Mouse (Mus musculus) heart, embryonic 13.5 days (tissue): Measurements from ENCODE around the gene Kbtbd8. TPM values are rescaled to one million over a fixed set of nuclear protein-coding genes. Genes with fewer than 3 reads are reported as not detected.

Experiments used
- ATAC-seq: fragments of 200-750 bp; cut with Nextera tagmentation; 2 replicates; pipeline ENCODE4 v1.8.0; 2017; ENCODE audit warnings: moderate TSS enrichment; ENCODE audit not compliant: insufficient number of reproducible peaks, low FRiP score, low TSS enrichment; ENCODE audit errors: extremely low read depth
- H3K27ac ChIP-seq: fragments of 300-500 bp; sonication (generic); replicated peaks from 2 replicates; pipeline ENCODE4 v1.5.1; 2015; ENCODE audit warnings: moderate library complexity, mild to moderate bottlenecking, inconsistent platforms
- H3K27me3 ChIP-seq: fragments of 300-500 bp; sonication (generic); replicated peaks from 2 replicates; pipeline ENCODE4 v1.6.1; 2015; ENCODE audit warnings: mild to moderate bottlenecking, inconsistent platforms
- H3K36me3 ChIP-seq: fragments of 300-500 bp; sonication (generic); 2 replicates; pipeline ENCODE4 v1.6.1; 2015; ENCODE audit warnings: mild to moderate bottlenecking, inconsistent platforms
- H3K4me1 ChIP-seq: fragments of 300-500 bp; sonication (generic); 2 replicates; pipeline ENCODE4 v1.6.1; 2015; ENCODE audit warnings: inconsistent platforms
- H3K4me2 ChIP-seq: fragments of 300-500 bp; sonication (generic); 2 replicates; pipeline ENCODE4 v1.6.1; 2015; ENCODE audit warnings: inconsistent platforms, mild to moderate bottlenecking, moderate library complexity
- H3K4me3 ChIP-seq: fragments of 300-500 bp; sonication (generic); 2 replicates; pipeline ENCODE4 v1.5.1; 2015; ENCODE audit warnings: moderate library complexity, mild to moderate bottlenecking, inconsistent platforms
- H3K9ac ChIP-seq: fragments of 300-500 bp; sonication (generic); 2 replicates; pipeline ENCODE4 v1.6.1; 2015; ENCODE audit warnings: inconsistent platforms, mild to moderate bottlenecking, moderate library complexity
- H3K9me3 ChIP-seq: fragments of 300-500 bp; sonication (generic); 2 replicates; pipeline ENCODE4 v1.6.1; 2016; ENCODE audit warnings: inconsistent platforms
- WGBS: fragments of 180-500 bp; shearing (Covaris S2); methylation state at CpG from one replicate; pipeline ENCODE4 v1.1.7; 2015; ENCODE audit warnings: mixed read lengths; 5-methylcytosine and 5-hydroxymethylcytosine counted together
- polyA plus RNA-seq: library from polyadenylated mRNA; unstranded; fragments of >200 nt; fragmentation: Nextera tagmentation; extraction: Ambion mirVana; gene quantifications from 2 replicates; pipeline ENCODE4 v1.2.1, GENCODE M21; 2015

Kbtbd8 gene
- polyA plus RNA-seq, 1 experiment from 2014 or later: 1.2 TPM

DNA sequence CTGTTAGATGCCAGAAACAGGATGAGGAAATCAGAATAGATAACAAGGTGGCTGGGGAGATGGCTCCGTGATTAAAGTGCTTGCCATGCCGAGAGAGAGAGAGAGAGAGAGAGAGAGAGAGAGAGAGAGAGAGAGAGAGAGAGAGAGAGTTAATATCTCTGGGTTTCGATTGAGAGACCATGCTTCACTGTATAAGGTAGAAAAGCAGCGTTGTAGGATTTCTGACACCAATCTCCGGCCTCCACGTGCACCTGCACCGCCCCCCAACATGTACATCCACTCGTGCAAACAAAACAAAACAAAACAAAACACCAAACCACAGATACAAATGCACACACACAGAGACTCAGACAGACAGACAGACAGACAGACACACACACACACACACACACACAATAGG is 527 bp upstream of the Kbtbd8 start:
- H3K9ac ChIP-seq: peak overlapping the region; percentile 33
- WGBS: 55% methylated on average over 8 of the region's 8 CpGs
- no peak overlapping the region for H3K4me3 ChIP-seq
- H3K4me2 ChIP-seq: peak overlapping the region; percentile 79
- no peak for ATAC-seq
- no peaks in the 10 kb centered on the region; the same call in 1 of the 2 replicates for H3K36me3 ChIP-seq
- H3K27ac ChIP-seq: no peak overlapping the region
- H3K4me1 ChIP-seq: peaks cover 13% of the 10 kb centered on the region
- H3K27me3 ChIP-seq: peaks cover 7% of the 10 kb centered on the region
- H3K9me3 ChIP-seq: no peaks in the 10 kb centered on the region

- peaks cover 7% of the 10 kb centered on the region for H3K27me3 ChIP-seq
- H3K4me2 ChIP-seq: peak overlapping the region; percentile 79
- peak overlapping the region; percentile 81 for H3K9ac ChIP-seq
- H3K9me3 ChIP-seq: no peaks in the 10 kb centered on the region
- under 1% methylated on average over 100 of the region's 103 CpGs for WGBS
- peak overlapping the region; percentile 78 for H3K4me3 ChIP-seq
- peaks cover 12% of the 10 kb centered on the region for H3K36me3 ChIP-seq
- H3K4me1 ChIP-seq: peaks cover 13% of the 10 kb centered on the region
- peak; percentile 98 for ATAC-seq
- H3K27ac ChIP-seq: peak overlapping the region; percentile 41; the same call in 1 of the 2 replicates
Observed at GRCm38 (mm10) chr6:95117614-95118541, 838 bp downstream of the Kbtbd8 start.

DNA sequence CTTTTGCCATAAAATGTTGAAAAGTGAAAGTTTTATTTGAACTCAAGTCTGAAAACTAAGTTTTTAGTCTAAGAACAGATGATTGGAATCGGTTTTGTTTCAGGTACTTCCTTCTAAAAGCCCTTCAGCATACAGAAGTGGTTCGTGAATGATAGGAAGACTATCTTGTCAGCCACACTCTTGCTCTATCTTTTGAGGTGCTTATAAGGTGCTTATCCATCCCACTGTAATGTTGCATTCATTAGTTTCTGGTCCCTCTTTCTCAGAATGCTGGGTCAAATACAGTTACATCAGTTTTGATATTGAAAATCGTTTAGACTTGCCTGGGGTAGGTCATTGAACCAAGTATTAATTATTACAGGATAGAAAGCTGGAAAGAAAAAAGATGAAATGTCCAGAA is 2.3 kb downstream of the Kbtbd8 start:
- H3K4me2 ChIP-seq: no peak overlapping the region
- 80% methylated on average over 3 of the region's 3 CpGs for WGBS
- H3K27me3 ChIP-seq: peaks cover 7% of the 10 kb centered on the region
- H3K4me3 ChIP-seq: no peak overlapping the region
- H3K9ac ChIP-seq: no peak overlapping the region
- peaks cover 13% of the 10 kb centered on the region for H3K4me1 ChIP-seq
- no peak overlapping the region for H3K27ac ChIP-seq
- peaks cover 12% of the 10 kb centered on the region for H3K36me3 ChIP-seq
- H3K9me3 ChIP-seq: no peaks in the 10 kb centered on the region
- no peak for ATAC-seq

GRCm38 (mm10) chr6:95149931-95150534 is 33.0 kb downstream of the Kbtbd8 start:
- WGBS: 39% methylated on average over 6 of the region's 6 CpGs
- no peak for ATAC-seq
- Histone ChIP-seq H3K4me2 (no peak overlapping the region), H3K27ac (no peak overlapping the region), H3K4me1 (no peaks in the 10 kb centered on the region), H3K9me3 (no peaks in the 10 kb centered on the region), H3K9ac (no peak overlapping the region), H3K4me3 (no peak overlapping the region), H3K27me3 (no peaks in the 10 kb centered on the region), H3K36me3 (no peaks in the 10 kb centered on the region)

GRCm38 (mm10) chr6:95150885-95151284 is 33.8 kb downstream of the Kbtbd8 start:
- WGBS: 87% methylated on average over 4 of the region's 4 CpGs
- no peak overlapping the region for H3K27ac ChIP-seq
- no peaks in the 10 kb centered on the region for H3K4me1 ChIP-seq
- H3K4me3 ChIP-seq: no peak overlapping the region
- no peaks in the 10 kb centered on the region for H3K9me3 ChIP-seq
- no peaks in the 10 kb centered on the region for H3K27me3 ChIP-seq
- no peak overlapping the region for H3K9ac ChIP-seq
- no peaks in the 10 kb centered on the region for H3K36me3 ChIP-seq
- H3K4me2 ChIP-seq: no peak overlapping the region
- ATAC-seq: no peak

- WGBS: 59% methylated on average over 2 of the region's 2 CpGs
- Histone ChIP-seq H3K27me3 (no peaks in the 10 kb centered on the region), H3K9me3 (no peaks in the 10 kb centered on the region), H3K9ac (no peak overlapping the region), H3K36me3 (no peaks in the 10 kb centered on the region), H3K4me1 (no peaks in the 10 kb centered on the region), H3K4me3 (no peak overlapping the region), H3K4me2 (no peak overlapping the region), H3K27ac (no peak overlapping the region)
- ATAC-seq: no peak
Observed at GRCm38 (mm10) chr6:95151563-95151962, 34.5 kb downstream of the Kbtbd8 start.

DNA sequence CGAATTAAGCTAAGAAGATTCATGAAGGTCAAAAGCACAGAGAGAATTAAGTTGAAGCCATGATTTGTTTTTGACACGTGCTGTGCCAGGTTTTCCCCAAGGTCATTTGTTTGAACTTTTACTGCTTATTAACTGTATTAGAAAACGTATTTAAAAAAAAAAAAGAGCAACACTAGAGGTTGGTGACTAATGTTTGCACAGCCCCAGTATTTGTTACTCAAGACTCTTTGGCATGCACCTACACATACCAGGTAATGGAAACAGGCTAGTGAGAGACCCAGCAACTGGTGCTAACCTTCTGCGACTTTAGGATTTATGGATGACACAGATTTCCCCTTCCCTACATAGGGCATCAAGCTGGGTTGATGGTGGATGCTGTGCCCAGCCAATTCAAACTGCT is 46.9 kb downstream of the Kbtbd8 start:
- WGBS: 54% methylated on average over 4 of the region's 4 CpGs
- Histone ChIP-seq H3K4me1 (peaks cover 17% of the 10 kb centered on the region), H3K36me3 (no peaks in the 10 kb centered on the region), H3K27ac (no peak overlapping the region), H3K4me2 (no peak overlapping the region), H3K4me3 (no peak overlapping the region), H3K9ac (no peak overlapping the region), H3K27me3 (no peaks in the 10 kb centered on the region), H3K9me3 (no peaks in the 10 kb centered on the region)
- no peak for ATAC-seq

GRCm38 (mm10) chr6:95165630-95166029 is 48.6 kb downstream of the Kbtbd8 start:
- peaks cover 20% of the 10 kb centered on the region for H3K4me1 ChIP-seq
- ATAC-seq: no peak
- H3K27ac ChIP-seq: no peak overlapping the region
- H3K9me3 ChIP-seq: no peaks in the 10 kb centered on the region
- no peak overlapping the region for H3K4me3 ChIP-seq
- no peak overlapping the region for H3K9ac ChIP-seq
- H3K36me3 ChIP-seq: no peaks in the 10 kb centered on the region
- H3K4me2 ChIP-seq: no peak overlapping the region
- no peaks in the 10 kb centered on the region for H3K27me3 ChIP-seq

DNA sequence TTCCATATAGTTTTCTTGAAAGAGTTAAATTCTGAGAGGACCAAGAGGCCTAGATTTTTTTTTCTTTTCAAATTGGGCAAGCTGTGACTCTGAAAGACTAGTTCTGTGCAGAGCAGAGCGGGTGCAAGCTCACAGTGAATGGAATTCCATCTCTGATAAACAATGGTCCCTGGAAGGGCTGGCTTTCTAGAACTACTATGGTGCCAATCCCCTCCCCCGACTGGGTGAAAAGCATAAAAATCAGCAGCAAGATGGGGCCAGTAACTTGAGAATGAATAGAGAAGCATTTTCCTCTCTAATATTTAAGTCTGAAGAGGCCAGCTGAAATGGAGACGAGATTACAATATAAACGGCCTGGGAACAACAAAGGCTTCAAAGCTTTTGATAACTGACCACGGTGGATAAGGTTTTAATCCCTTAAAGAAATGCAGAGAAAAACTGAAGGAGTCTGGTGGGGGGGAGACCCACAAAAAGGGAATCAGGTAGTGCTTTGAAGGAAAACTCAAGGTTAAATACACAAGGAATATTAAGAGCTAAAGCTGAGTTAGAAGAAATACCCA is 50.7 kb downstream of the Kbtbd8 start:
- no peak overlapping the region for H3K4me3 ChIP-seq
- no peaks in the 10 kb centered on the region for H3K36me3 ChIP-seq
- no peaks in the 10 kb centered on the region for H3K27me3 ChIP-seq
- H3K9ac ChIP-seq: no peak overlapping the region
- H3K27ac ChIP-seq: no peak overlapping the region
- H3K4me2 ChIP-seq: no peak overlapping the region
- peaks cover 20% of the 10 kb centered on the region for H3K4me1 ChIP-seq
- WGBS: 17% methylated on average over 5 of the region's 5 CpGs
- H3K9me3 ChIP-seq: no peaks in the 10 kb centered on the region
- ATAC-seq: no peak

DNA sequence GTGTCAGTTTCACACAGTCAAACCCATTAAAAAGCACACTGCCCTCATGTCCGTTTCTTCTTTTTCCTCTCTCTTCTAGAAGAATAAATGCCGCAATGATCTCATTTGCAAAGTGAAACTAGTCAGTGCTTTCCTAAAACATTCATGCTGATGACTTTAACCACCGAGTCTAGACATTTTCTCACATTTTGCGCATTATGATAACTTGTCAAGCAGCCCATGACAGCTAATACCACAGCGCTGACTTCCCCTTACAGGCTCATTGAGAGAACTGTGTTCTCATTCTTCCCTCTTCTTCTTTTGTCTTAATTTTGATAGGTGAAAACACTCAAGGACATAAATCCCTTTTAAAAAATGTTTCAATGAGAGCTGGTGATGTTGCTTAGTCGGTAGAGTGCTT is 52.4 kb downstream of the Kbtbd8 start:
- Histone ChIP-seq H3K9ac (no peak overlapping the region), H3K27ac (no peak overlapping the region), H3K9me3 (no peaks in the 10 kb centered on the region), H3K4me3 (no peak overlapping the region), H3K4me1 (peaks cover 15% of the 10 kb centered on the region), H3K36me3 (no peaks in the 10 kb centered on the region), H3K27me3 (no peaks in the 10 kb centered on the region), H3K4me2 (peak overlapping the region; percentile 7; the same call in 1 of the 2 replicates)
- 79% methylated on average over 6 of the region's 6 CpGs for WGBS
- ATAC-seq: no peak

- no peak overlapping the region for H3K9ac ChIP-seq
- ATAC-seq: no peak
- H3K4me1 ChIP-seq: no peaks in the 10 kb centered on the region
- H3K27me3 ChIP-seq: no peaks in the 10 kb centered on the region
- whole genome bisulfite sequencing: 78% methylated on average over 9 of the region's 9 CpGs
- no peaks in the 10 kb centered on the region for H3K9me3 ChIP-seq
- no peaks in the 10 kb centered on the region for H3K36me3 ChIP-seq
- H3K4me2 ChIP-seq: no peak overlapping the region
- no peak overlapping the region for H3K4me3 ChIP-seq
- no peak overlapping the region for H3K27ac ChIP-seq
Observed at GRCm38 (mm10) chr6:95174311-95175143, 57.5 kb downstream of the Kbtbd8 start.
